Mouse (Mus musculus) heart, embryonic 11.5 days (tissue): Measurements from ENCODE around the gene Nop53. TPM values are rescaled to one million over a fixed set of nuclear protein-coding genes. Genes with fewer than 3 reads are reported as not detected.
"Not testable (repeated sequence)": the region's sequence is repeated elsewhere in the genome, so short reads cannot be mapped to it uniquely, and the experiment has no call there.

ENCODE experiments used
- ATAC-seq: fragments of 200-750 bp; cut with Nextera tagmentation; replicated peaks from 2 replicates; pipeline ENCODE4 v1.8.0; 2017; ENCODE audit warnings: moderate library complexity; ENCODE audit not compliant: insufficient number of reproducible peaks, low FRiP score, low TSS enrichment
- H3K27ac ChIP-seq: fragments of 300-500 bp; sonication (generic); 2 replicates; pipeline ENCODE4 v1.5.1; 2014; ENCODE audit warnings: mild to moderate bottlenecking, low read depth, low read length
- H3K27me3 ChIP-seq: fragments of 300-500 bp; sonication (generic); 2 replicates; pipeline ENCODE4 v1.6.1; 2014; ENCODE audit warnings: mild to moderate bottlenecking, low read length, mixed read lengths; ENCODE audit not compliant: control insufficient read depth, insufficient read depth
- H3K36me3 ChIP-seq: fragments of 300-500 bp; sonication (generic); 2 replicates; pipeline ENCODE4 v1.6.1; 2014; ENCODE audit warnings: mild to moderate bottlenecking, low read length, moderate library complexity, mixed read lengths; ENCODE audit not compliant: control insufficient read depth, insufficient read depth
- H3K4me1 ChIP-seq: fragments of 300-500 bp; sonication (generic); 2 replicates; pipeline ENCODE4 v1.6.1; 2014; ENCODE audit warnings: low read length; ENCODE audit not compliant: control insufficient read depth, insufficient read depth
- H3K4me2 ChIP-seq: fragments of 300-500 bp; sonication (generic); 2 replicates; pipeline ENCODE4 v1.6.1; 2014; ENCODE audit warnings: mild to moderate bottlenecking, moderate library complexity
- H3K4me3 ChIP-seq: fragments of 300-500 bp; sonication (generic); 2 replicates; pipeline ENCODE4 v1.5.1; 2014; ENCODE audit warnings: low read depth, low read length
- H3K9ac ChIP-seq: fragments of 300-500 bp; sonication (generic); 2 replicates; pipeline ENCODE4 v1.6.1; 2014; ENCODE audit warnings: mild to moderate bottlenecking, low read depth, low read length, moderate library complexity
- H3K9me3 ChIP-seq: fragments of 300-500 bp; sonication (generic); replicated peaks from 2 replicates; pipeline ENCODE4 v1.6.1; 2016; ENCODE audit warnings: low read length; ENCODE audit not compliant: control insufficient read depth
- WGBS: fragments of 180-500 bp; shearing (Covaris S2); extraction: QIAGEN DNeasy Blood & Tissue Kit; methylation state at CpG from one replicate; pipeline ENCODE4 v1.1.7; 2014; ENCODE audit not compliant: insufficient replicate concordance; 5-methylcytosine and 5-hydroxymethylcytosine counted together
- polyA plus RNA-seq: library from polyadenylated mRNA; unstranded; fragments of >200 nt; fragmentation: Nextera tagmentation; extraction: Ambion mirVana; gene quantifications from 2 replicates; pipeline ENCODE4 v1.2.1, GENCODE M21; 2014

Nop53 gene
- polyA plus RNA-seq, 1 experiment from 2014 or later: 130 TPM

DNA sequence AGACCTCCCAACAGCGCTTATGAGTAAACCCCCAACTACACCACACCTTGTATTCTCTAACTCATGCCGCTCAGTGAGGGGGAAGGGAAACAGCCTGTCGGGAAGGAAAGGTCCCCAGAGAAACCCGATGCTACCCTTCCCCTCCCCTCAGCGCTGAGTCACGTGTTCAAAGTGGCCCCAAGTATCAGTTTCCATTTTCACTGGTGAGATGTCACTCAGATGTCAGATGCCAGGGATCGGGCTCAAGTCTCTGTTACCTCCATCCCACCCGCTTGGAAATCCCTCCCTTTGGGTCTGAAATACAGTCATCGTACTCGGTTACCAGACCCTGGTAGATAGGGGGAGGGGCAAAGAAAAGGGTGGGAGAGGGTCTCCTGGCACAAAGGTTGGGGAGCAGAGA is 24.1 kb downstream of the Nop53 start:
- Histone ChIP-seq H3K9ac (peak overlapping the region; percentile 89), H3K36me3 (peaks cover 23% of the 10 kb centered on the region), H3K27me3 (no peaks in the 10 kb centered on the region), H3K27ac (peak overlapping the region; percentile 81), H3K4me2 (peak overlapping the region; percentile 87), H3K4me3 (peak overlapping the region; percentile 81), H3K4me1 (peaks cover 14% of the 10 kb centered on the region), H3K9me3 (no peaks in the 10 kb centered on the region)
- WGBS: 2% methylated on average over 10 of the region's 10 CpGs
- peak; percentile 62 for ATAC-seq

DNA sequence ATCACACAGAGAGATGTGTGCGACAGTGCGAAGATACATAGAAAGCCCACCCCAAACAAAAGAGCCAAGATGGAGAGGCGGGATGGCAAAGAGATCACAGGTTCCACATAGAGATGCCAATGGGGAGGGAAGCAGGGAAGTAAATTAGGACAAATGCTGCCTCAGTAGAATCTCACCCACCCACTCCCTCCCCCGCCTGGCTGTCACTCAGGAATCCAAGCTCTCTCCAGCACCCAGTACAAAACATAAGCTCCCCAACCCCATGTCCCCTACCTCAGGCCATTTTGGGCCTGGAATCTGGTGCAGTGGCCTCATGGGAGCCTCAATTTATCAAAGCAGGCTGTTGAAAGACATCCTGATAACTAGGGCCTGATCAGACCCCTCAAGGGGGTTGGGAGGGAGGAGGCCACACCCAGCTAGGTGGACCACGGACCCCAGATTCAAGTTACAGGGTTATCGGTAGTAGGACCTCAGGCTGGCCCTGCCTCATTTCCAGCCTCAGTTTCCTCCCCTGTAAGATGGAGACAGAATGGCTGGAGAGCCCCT is 25.2 kb downstream of the Nop53 start:
- Histone ChIP-seq H3K27me3 (no peaks in the 10 kb centered on the region), H3K4me1 (peaks cover 14% of the 10 kb centered on the region), H3K4me3 (peak overlapping the region; percentile 81), H3K9ac (peak overlapping the region; percentile 89; the same call in 1 of the 2 replicates), H3K4me2 (peak overlapping the region; percentile 87), H3K27ac (no peak overlapping the region), H3K9me3 (no peaks in the 10 kb centered on the region), H3K36me3 (peaks cover 23% of the 10 kb centered on the region)
- ATAC-seq: no peak
- 66% methylated on average over 6 of the region's 6 CpGs for WGBS

DNA sequence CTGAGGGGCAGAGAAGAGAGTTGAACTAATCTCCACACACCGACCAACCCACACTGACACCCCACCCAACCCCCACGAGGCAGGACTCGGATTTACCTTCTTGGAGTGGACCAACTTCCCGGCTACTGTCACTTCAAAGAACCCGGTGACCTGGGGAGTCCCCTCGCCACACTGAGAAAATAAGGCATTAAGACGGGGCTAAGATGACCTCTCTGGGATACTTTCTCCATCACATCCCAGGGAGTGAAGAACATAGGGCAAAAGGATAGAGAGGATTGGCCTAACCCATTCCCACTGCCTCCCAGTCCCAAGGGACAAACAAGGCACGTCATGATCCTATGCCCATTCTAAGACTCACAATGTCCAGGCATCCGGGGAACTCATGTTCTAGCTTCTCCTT is 25.9 kb downstream of the Nop53 start:
- WGBS: 87% methylated on average over 9 of the region's 9 CpGs
- ATAC-seq: no peak
- peak overlapping the region; percentile 87 for H3K4me2 ChIP-seq
- H3K27me3 ChIP-seq: no peaks in the 10 kb centered on the region
- peaks cover 23% of the 10 kb centered on the region for H3K36me3 ChIP-seq
- peak overlapping the region; percentile 81; the same call in 1 of the 2 replicates for H3K4me3 ChIP-seq
- no peak overlapping the region for H3K27ac ChIP-seq
- no peaks in the 10 kb centered on the region for H3K9me3 ChIP-seq
- peaks cover 14% of the 10 kb centered on the region for H3K4me1 ChIP-seq
- no peak overlapping the region for H3K9ac ChIP-seq

DNA sequence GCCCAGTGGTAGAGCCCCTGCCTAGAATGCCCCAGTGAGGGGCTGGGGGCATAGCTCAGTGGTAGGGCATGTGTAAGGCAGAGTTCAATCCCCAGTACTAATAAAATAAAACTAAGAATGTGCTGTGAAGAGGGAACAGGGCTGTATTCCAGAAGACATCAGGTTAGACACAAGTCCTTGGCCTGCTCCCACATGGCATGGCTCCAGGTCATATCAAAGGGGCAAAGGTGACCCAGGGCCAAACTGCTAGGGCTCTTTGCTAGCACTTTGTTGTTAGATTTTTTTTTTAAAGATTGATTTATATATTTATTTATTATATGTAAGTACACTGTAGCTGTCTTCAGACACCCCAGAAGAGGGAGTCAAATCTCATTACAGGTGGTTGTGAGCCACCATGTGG is 27.5 kb downstream of the Nop53 start:
- no peak for ATAC-seq
- H3K4me1 ChIP-seq: peaks cover 14% of the 10 kb centered on the region
- peaks cover 23% of the 10 kb centered on the region for H3K36me3 ChIP-seq
- H3K27me3 ChIP-seq: no peaks in the 10 kb centered on the region
- H3K4me2 ChIP-seq: no peak overlapping the region
- no peak overlapping the region for H3K27ac ChIP-seq
- H3K4me3 ChIP-seq: no peak overlapping the region
- no peak overlapping the region for H3K9ac ChIP-seq
- H3K9me3 ChIP-seq: no peaks in the 10 kb centered on the region

DNA sequence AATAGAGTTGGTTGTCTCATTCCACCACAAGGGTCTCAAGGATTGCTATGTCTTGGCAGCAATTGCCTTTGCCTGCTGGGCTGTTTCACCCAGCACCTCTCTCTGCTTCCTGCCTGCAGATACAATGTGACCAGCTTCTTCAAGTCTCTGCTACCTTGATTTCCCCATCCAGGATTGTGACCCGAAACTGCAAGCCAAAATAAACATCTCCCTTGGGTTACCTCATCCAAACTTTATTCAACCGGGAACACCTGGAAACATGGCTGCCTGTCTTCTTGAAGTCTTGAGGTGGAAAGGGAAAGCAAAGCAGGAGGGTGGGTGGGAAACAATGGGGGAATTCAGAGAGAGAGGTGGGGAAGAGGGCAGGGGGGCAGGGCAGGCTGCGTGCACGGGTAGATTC is 28.9 kb downstream of the Nop53 start:
- no peak overlapping the region for H3K9ac ChIP-seq
- H3K4me1 ChIP-seq: peaks cover 14% of the 10 kb centered on the region
- WGBS: 85% methylated on average over 4 of the region's 4 CpGs
- peaks cover 23% of the 10 kb centered on the region for H3K36me3 ChIP-seq
- H3K27ac ChIP-seq: no peak overlapping the region
- H3K4me3 ChIP-seq: no peak overlapping the region
- H3K27me3 ChIP-seq: no peaks in the 10 kb centered on the region
- no peak overlapping the region for H3K4me2 ChIP-seq
- ATAC-seq: no peak
- H3K9me3 ChIP-seq: no peaks in the 10 kb centered on the region

DNA sequence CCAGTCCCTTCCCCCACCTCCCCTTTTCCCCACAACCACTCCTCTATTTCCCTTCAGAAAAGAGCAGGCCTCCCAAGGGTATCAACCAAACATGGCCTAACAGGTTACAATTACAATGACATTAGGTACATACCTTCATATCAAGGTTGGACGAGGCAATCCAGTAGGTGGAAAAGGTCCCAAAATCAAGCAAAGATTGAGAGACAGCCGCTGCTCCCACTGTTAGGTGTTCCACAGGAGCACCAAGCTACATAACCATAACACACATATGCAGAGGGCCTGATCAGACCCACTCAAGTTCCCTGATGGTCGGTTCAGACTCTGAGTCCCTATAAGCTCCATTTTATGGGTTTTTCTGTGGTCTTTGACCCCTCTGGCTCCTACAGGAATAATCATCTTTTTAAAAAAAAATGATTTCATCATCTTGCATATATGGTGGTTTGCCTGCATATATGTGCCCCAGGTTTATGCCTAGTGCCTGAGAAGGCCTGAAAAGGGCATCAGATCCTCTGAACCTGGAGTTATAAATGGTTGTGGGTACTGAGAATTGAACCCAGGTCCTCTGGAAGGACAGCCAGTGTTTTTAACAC is 29.6 kb downstream of the Nop53 start:
- peaks cover 11% of the 10 kb centered on the region for H3K4me1 ChIP-seq
- peaks cover 23% of the 10 kb centered on the region for H3K36me3 ChIP-seq
- no peak for ATAC-seq
- H3K4me3 ChIP-seq: no peak overlapping the region
- H3K9ac ChIP-seq: no peak overlapping the region
- WGBS: 79% methylated on average over 3 of the region's 3 CpGs
- no peaks in the 10 kb centered on the region for H3K9me3 ChIP-seq
- H3K4me2 ChIP-seq: no peak overlapping the region
- no peak overlapping the region for H3K27ac ChIP-seq
- no peaks in the 10 kb centered on the region for H3K27me3 ChIP-seq

DNA sequence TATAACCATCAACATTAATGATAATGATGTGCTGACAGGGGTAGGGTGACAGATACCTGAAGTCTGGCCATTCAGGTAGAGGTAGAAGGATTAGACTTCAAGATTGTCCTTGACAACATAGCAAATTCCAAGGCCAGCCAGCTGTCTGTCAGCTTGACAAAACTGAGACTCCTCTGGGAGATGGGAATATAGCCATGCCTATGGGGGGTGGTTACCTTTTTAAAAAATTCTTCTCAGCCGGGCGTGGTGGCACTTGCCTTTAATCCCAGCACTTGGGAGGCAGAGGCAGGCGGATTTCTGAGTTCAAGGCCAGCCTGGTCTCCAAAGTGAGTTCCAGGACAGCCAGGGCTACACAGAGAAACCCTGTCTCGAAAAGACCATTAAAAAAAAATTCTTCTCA is 30.2 kb downstream of the Nop53 start:
- 88% methylated on average over 4 of the region's 4 CpGs for WGBS
- H3K4me2 ChIP-seq, H3K27me3 ChIP-seq, ATAC-seq, H3K9ac ChIP-seq, H3K27ac ChIP-seq, H3K4me3 ChIP-seq, H3K4me1 ChIP-seq, H3K9me3 ChIP-seq: not testable (repeated sequence)
- H3K36me3 ChIP-seq: peaks cover 23% of the 10 kb centered on the region

DNA sequence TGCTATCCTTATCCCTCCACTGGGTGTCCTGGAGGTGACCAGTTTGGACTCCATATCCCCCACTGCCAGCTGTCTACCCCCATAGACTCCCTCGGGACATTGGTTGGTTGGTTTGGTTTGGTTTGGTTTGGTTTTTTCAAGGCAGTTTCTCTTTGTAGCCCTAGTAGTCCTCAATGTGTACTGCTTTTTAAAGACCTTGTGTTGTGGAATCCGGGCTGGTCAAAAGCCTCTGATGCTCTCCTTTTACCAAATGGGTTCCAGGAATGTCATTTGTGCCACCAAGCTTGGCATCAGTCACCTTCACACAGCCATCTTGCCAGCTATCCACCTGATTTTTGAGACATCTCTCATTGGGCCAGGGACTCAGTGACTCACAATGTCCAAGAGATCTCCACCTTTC is 31.1 kb downstream of the Nop53 start:
- no peaks in the 10 kb centered on the region for H3K27me3 ChIP-seq
- H3K27ac ChIP-seq: no peak overlapping the region
- 77% methylated on average over 2 of the region's 2 CpGs for WGBS
- peaks cover 16% of the 10 kb centered on the region for H3K36me3 ChIP-seq
- H3K4me1 ChIP-seq: no peaks in the 10 kb centered on the region
- no peak for ATAC-seq
- no peak overlapping the region for H3K4me2 ChIP-seq
- H3K9ac ChIP-seq: no peak overlapping the region
- no peaks in the 10 kb centered on the region for H3K9me3 ChIP-seq
- no peak overlapping the region for H3K4me3 ChIP-seq

DNA sequence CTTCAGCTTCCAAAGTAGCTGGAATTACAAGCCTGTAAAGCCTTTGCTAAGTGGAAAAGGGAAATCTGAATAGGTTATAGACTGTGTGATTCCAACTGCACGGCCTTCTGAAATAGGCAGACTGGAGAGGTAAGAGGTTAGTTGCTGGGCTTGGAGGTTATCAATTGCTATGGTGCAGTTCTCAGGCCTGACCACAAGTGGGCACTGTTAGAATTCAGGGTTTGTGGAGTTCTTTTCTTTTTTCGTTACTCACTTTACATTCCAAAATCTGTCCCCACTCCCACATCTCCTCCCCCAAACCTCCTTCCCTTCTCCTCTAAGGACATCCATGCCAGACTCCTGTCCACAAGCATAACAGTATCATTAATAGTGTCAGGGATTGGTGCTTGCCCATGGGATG is 31.6 kb downstream of the Nop53 start:
- Histone ChIP-seq H3K4me3 (no peak overlapping the region), H3K4me1 (no peaks in the 10 kb centered on the region), H3K4me2 (no peak overlapping the region), H3K27ac (no peak overlapping the region), H3K27me3 (no peaks in the 10 kb centered on the region), H3K9ac (no peak overlapping the region), H3K36me3 (peaks cover 11% of the 10 kb centered on the region), H3K9me3 (no peaks in the 10 kb centered on the region)
- ATAC-seq: no peak
- WGBS: 29% methylated on average over 2 of the region's 2 CpGs
